Mouse (Mus musculus): ENCODE data around the gene Kif26b. TPM values are rescaled to one million over a fixed set of nuclear protein-coding genes. Genes with fewer than 3 reads are reported as not detected.

The Kif26b gene
- total RNA-seq, 2 experiments from 2014 or later, result 0.04 to 0.20 TPM

GRCm38 (mm10) chr1:178827223-178827622 lies 298.3 kb downstream of the Kif26b start:
- no peak for ATAC-seq (ENCODE audit: poor library complexity, severe bottlenecking)

GRCm38 (mm10) chr1:178829456-178829855 lies 300.5 kb downstream of the Kif26b start:
- no peak for ATAC-seq (ENCODE audit: poor library complexity, severe bottlenecking)

DNA sequence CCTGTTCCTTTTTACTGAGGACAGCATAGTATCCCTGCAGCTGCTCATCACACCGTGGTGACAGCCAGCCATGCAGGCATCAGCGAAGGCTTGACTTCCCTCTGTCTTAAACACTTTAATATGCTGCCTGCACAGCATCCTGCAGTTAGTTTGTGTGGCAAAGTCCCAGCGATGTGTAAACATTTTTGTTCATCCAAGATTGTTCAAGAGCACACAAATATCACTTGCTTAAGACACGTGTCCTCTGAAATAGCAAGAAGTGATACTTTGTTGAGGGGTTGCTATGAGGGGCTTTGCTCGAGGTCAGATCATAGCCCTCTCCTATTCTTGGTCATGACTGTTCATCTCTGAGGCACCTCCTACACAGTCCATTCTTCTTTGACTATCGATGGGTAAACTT lies 303.6 kb downstream of the Kif26b start:
- ATAC-seq (ENCODE audit: poor library complexity, severe bottlenecking), result no peak

DNA sequence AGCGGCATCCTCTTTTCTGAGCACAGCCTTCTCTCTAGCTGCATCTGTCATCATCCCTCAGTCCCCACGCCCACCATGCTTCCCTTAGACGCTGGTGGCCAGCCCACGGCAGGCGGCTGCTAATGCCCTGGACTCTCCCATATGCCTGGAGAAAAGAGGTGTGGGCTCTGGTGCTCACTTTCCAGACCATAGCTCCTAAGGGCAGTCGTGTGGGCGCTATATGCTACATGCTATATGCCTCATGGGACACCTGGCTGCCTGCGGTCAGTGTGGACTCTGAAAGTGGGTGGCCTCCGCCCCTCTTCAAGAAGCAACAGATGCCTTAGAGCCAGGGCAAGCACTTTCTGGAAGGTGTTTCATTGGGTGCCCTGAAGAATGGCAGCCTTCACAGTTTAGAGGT lies 306.9 kb downstream of the Kif26b start:
- no peak for ATAC-seq (ENCODE audit: poor library complexity, severe bottlenecking)

GRCm38 (mm10) chr1:178836998-178837397 lies 308.1 kb downstream of the Kif26b start:
- ATAC-seq (ENCODE audit: poor library complexity, severe bottlenecking), result no peak

- ATAC-seq (ENCODE audit: poor library complexity, severe bottlenecking), result no peak
These were observed 309.9 kb downstream of the Kif26b start for GRCm38 (mm10) chr1:178838696-178839320.

GRCm38 (mm10) chr1:178840311-178840710 lies 311.4 kb downstream of the Kif26b start:
- 0 out of 2 replicates have a peak, but pooled peaks have one; percentile 20 for ATAC-seq (ENCODE audit: poor library complexity, severe bottlenecking)

DNA sequence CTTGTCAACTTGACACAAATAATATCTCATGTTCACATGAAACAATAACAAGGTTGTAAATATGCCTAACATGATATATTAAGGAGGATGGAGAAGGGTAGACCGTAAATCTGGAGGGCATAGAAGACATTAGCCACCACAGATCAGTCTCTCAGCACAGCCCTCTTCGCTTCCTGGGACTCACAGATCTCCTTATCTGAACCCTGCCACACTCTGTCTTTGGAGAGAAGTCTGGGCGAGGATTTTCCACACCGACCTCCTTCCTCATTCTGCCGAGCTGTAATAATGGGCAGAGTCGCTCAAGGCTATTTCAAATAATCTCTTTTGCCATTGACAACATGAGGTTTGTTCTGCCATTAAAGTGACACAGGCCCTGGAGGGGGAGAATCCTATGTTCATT lies 315.9 kb downstream of the Kif26b start:
- ATAC-seq (ENCODE audit: poor library complexity, severe bottlenecking), result no peak

DNA sequence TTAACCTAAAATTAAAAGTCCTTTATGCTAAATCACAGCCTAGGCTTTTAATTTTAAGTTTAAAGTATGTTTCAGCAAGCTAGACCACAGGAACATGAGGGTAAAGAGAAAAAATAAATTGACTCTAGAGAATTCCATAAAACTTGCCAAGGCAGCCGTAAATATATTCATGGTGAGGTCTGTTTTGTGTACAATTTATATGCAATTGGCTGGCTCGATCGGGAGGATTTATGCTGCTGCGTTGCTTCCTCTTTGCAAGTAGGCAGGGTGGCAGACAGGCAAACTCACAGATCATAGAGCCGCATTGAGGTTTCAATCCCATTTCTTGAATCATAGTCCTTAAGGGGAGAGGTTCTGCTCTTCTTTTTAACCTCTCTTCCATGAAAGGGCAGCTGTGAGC lies 318.6 kb downstream of the Kif26b start:
- no peak for ATAC-seq (ENCODE audit: poor library complexity, severe bottlenecking)

GRCm38 (mm10) chr1:178848380-178849106 lies 319.6 kb downstream of the Kif26b start:
- no peak for ATAC-seq (ENCODE audit: poor library complexity, severe bottlenecking)

GRCm38 (mm10) chr1:178850569-178850968 lies 321.6 kb downstream of the Kif26b start:
- ATAC-seq (ENCODE audit: poor library complexity, severe bottlenecking), result no peak

DNA sequence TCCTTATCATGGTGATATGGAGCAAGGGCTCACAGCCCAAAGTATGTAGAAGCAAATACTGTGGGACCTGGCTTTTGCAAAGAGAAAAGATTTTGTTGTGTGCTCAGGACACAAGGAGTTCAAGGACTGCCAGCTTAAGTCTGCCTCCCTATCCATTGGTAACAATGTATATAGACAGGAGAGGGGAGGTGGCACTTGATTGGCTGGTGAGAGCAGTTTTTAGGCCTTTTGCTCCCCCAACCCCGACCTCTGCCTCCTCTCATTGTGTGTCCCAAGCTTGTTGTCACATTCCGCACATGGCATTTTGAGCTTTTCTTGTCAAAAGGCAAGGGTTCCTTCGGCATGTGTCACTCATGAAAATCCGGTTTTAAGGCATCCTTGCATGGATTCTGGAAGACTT lies 326.0 kb downstream of the Kif26b start:
- no peak for ATAC-seq (ENCODE audit: poor library complexity, severe bottlenecking)

GRCm38 (mm10) chr1:178855974-178856373 lies 327.0 kb downstream of the Kif26b start:
- ATAC-seq (ENCODE audit: poor library complexity, severe bottlenecking), result no peak

DNA sequence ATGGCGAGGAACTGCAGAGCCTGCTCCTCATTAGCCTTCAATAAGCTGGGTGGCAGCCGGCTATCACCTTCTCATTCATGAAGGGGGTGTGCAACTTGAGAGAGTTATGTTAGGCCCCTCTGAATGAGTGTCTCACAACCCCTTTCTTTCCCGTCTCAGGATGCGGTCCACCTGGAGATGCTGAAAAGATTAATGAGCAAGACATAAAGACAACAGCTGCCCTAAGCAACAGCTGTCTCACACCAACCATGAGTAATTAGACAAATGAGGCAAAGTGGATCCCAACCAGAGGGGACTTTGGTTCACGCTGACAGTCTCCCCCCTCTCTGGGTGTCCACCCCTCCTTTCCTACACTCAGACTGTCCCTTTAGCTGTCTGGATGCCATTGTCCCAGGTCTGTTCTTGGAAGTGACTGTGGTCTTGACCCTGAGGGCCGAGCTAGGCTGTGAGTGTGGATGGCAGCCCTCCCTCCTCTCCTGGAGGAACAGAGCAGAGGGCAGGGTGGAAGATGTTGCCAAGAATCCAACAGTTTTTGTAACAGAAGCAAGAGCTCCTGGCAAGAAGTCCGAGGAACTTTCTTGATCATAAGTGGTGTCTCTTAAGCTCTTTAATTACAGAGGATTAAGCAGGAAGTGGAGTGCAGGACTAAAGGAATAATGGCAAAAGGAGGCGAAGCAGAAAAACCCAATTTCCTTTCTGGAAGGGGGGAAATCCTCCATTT lies 331.9 kb downstream of the Kif26b start:
- ATAC-seq (ENCODE audit: poor library complexity, severe bottlenecking), result no peak

- no peak for ATAC-seq (ENCODE audit: poor library complexity, severe bottlenecking)
These were observed 332.5 kb downstream of the Kif26b start for GRCm38 (mm10) chr1:178861392-178861762.

DNA sequence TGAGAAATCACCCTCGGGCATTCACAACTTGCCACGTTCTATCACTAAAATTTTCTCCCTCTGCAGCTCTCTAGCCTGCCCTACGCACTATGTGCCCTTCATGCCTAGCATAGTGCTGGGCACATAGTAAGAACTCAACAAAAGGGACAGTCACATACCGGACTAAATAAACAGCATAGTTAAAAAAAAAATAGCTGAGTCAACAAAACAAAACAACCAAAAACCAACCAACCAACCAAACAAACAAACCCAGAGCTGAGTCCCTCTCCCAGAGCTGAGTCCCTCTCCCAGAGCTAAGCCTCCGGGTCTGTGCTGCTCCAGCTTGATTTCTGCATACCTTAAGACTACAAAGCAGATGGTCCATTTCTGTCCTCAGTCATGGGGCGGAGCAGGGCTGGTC lies 334.8 kb downstream of the Kif26b start:
- ATAC-seq (ENCODE audit: poor library complexity, severe bottlenecking), result no peak

GRCm38 (mm10) chr1:178864297-178864696 lies 335.4 kb downstream of the Kif26b start:
- no peak for ATAC-seq (ENCODE audit: poor library complexity, severe bottlenecking)

DNA sequence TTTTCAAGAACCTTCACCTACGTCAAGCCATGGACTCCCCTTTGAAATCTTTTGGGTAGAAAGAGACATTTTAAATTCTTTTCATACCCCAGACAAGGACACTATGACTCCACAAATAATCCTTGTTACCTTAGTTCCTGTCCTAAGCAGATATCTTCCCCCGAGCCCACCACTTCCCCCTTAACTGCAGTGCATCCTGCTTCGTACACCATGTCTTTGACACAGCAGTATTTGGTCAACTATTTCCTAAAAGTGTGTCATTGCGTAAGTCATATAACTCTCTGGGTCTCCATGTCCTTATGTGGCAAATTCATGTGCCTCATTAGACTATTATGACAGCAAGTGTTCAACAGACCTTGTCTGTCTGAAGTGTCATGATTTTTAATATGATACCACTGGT lies 337.8 kb downstream of the Kif26b start:
- ATAC-seq (ENCODE audit: poor library complexity, severe bottlenecking), result peak; percentile 85

GRCm38 (mm10) chr1:178871055-178871454 lies 342.1 kb downstream of the Kif26b start:
- ATAC-seq (ENCODE audit: poor library complexity, severe bottlenecking), result no peak

GRCm38 (mm10) chr1:178876926-178877325 lies 348.0 kb downstream of the Kif26b start:
- no peak for ATAC-seq (ENCODE audit: poor library complexity, severe bottlenecking)

GRCm38 (mm10) chr1:178878676-178879075 lies 349.8 kb downstream of the Kif26b start:
- no peak for ATAC-seq (ENCODE audit: poor library complexity, severe bottlenecking)

- no peak for ATAC-seq (ENCODE audit: poor library complexity, severe bottlenecking)
These were observed 352.0 kb downstream of the Kif26b start for GRCm38 (mm10) chr1:178880905-178881304.
